7 mouse cellular contexts compared by ENCODE assay signal in the genomic region with DNA sequence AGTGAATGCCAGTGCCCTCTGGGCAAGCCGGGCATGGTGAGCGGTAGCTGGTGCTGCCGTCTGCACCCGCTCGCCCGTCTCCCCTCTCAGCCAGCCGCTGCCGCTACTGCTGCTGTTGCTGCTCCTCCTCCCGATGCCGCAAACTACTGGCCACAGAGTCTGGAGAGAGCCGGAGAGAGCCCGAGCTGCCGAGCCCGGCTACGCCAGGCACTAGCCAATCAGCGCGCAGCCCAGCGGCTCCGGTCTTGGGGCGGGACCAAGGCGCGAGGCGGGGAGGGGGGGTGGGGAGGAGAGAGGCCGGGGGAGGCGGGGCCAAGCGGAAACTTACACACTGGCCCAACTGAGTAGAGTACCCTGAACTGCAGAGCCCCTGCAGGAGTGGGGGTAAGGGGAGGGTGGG. TPM values are rescaled to one million over a fixed set of nuclear protein-coding genes. Genes with fewer than 3 reads are reported as not detected.
DNase-seq lines count a peak whose midpoint lies in the region; ATAC-seq lines count a peak whose summit lies in the region.

Pcdh19 (minus strand) TSS at position 148 of the 400 bp plus-strand sequence.

- no peaks in the 10 kb centered on the region for H3K27me3 ChIP-seq in hindbrain, embryonic 16.5 days (replicated peaks; ENCODE audit: control insufficient read depth, insufficient read depth, low read length)
- peaks cover 70% of the 10 kb centered on the region for H3K27me3 ChIP-seq in megakaryocyte, embryonic 14.5 days (replicated peaks)

- peak within 1 kb of the TSS; percentile 68 for H3K9ac ChIP-seq in hindbrain, embryonic 16.5 days (ENCODE audit: low read depth, low read length)

- peak; percentile 73 for ATAC-seq in common myeloid progenitor, adult 5-6 weeks (replicated peaks; ENCODE audit: low read depth, poor library complexity, severe bottlenecking)
- peak; percentile 94 for ATAC-seq in hindbrain, embryonic 16.5 days

- intact Hi-C loops in left cerebral cortex, postnatal 10 days (cut with DNase I): no loop called here

- H3K4me3 ChIP-seq in hindbrain, embryonic 16.5 days (ENCODE audit: low read length): peak within 1 kb of the TSS; percentile 58
- peak within 1 kb of the TSS; percentile 91 for H3K4me3 ChIP-seq in megakaryocyte, embryonic 14.5 days (replicated peaks)

- peak within 1 kb of the TSS; percentile 71 for H3K4me2 ChIP-seq in hindbrain, embryonic 16.5 days (ENCODE audit: low read length)

- H3K9me3 ChIP-seq in hindbrain, embryonic 16.5 days (ENCODE audit: control insufficient read depth, low read length): no peaks in the 10 kb centered on the region; the same call in 1 of the 2 replicates
- H3K9me3 ChIP-seq in megakaryocyte, embryonic 14.5 days: peaks cover 31% of the 10 kb centered on the region

- DNase-seq in adrenal gland, adult 8-10 months: peak; percentile 69
- peak; percentile 24 to 63 for DNase-seq in gastrocnemius, adult 8-10 months (ENCODE audit: low spot score in 2 of 2)
- DNase-seq in left cerebral cortex, postnatal 10 days (ENCODE audit: extremely low spot score in 1 of 2, low spot score in 2 of 2): peak; percentile 62 to 89
- peak; percentile 69 for DNase-seq in right cerebral cortex, postnatal 4 days

- H3K36me3 ChIP-seq in hindbrain, embryonic 16.5 days (ENCODE audit: control insufficient read depth, insufficient read depth, low read length): no peaks in the 10 kb centered on the region
- no peaks in the 10 kb centered on the region for H3K36me3 ChIP-seq in megakaryocyte, embryonic 14.5 days (replicated peaks; ENCODE audit: low read length)

- no peaks in the 10 kb centered on the region for H3K4me1 ChIP-seq in hindbrain, embryonic 16.5 days (ENCODE audit: control insufficient read depth, insufficient read depth, low read depth, low read length)
- H3K4me1 ChIP-seq in megakaryocyte, embryonic 14.5 days: peaks cover 23% of the 10 kb centered on the region

- 11% methylated on average over 14 of the region's 26 CpGs for WGBS in hindbrain, embryonic 16.5 days

- H3K27ac ChIP-seq in hindbrain, embryonic 16.5 days (ENCODE audit: low read depth, low read length): peak within 1 kb of the TSS; percentile 81

RNA-seq across cellular contexts. Expression of gene Pcdh19, which starts in this region (rescaled TPM):
- total RNA-seq in adrenal gland, adult 8-10 months (2022): 10 to 100 TPM in 3 of 4 experiments, 1 to 10 TPM in 1; 9.5 to 14.6 (median 11.7) TPM
- total RNA-seq in common myeloid progenitor, adult 5-6 weeks (2017): 0.05 TPM in 1 of 2 replicates, not detected in the other
- 1 to 10 TPM; 2.5 to 3.2 (median 2.6) TPM for total RNA-seq in gastrocnemius, adult 8-10 months (2022)
- 14.6 and 18.8 TPM in 2 replicates for polyA plus RNA-seq in hindbrain, embryonic 16.5 days (2015; fragmentation: Nextera tagmentation; extraction: Ambion mirVana)
- 10 to 100 TPM; 79.9 to 82.9 TPM for total RNA-seq in left cerebral cortex, postnatal 10 days (2021)
- not detected in 2 replicates for polyA plus RNA-seq in megakaryocyte, embryonic 14.5 days (2012; ENCODE audit: insufficient read depth, low replicate concordance)

Comparison
In these comparisons a context has a peak if more than half of its experiments do, and no peak if none do; other contexts are left out.
1. Peak in every context shown above with its lines: DNase-seq, ATAC-seq, H3K4me3 ChIP-seq and H3K27ac ChIP-seq.
2. RNA of gene Pcdh19 (total RNA-seq): 79.9 to 82.9 TPM in left cerebral cortex, postnatal 10 days; 9.5 to 14.6 TPM in adrenal gland, adult 8-10 months, 2.5 to 3.2 TPM in gastrocnemius, adult 8-10 months and 0.05 TPM in common myeloid progenitor, adult 5-6 weeks; every median in the first group is over 4 times any median in the second.
3. RNA of gene Pcdh19 (polyA plus RNA-seq): 14.6 to 18.8 TPM in hindbrain, embryonic 16.5 days; not detected in megakaryocyte, embryonic 14.5 days; every median in the first group is over 10 times any median in the second.
4. Peak in ATAC-seq in common myeloid progenitor, adult 5-6 weeks; RNA of the gene not detected or under 1 TPM.